Mouse (Mus musculus): ENCODE measurements around the gene Ccdc6. TPM values are rescaled to one million over a fixed set of nuclear protein-coding genes. Genes with fewer than 3 reads are reported as not detected.
A peak's percentile ranks its signal among the peaks of the same experiment; 100 is the strongest.
"Not testable (repeated sequence)": the region's sequence is repeated elsewhere in the genome, so short reads cannot be mapped to it uniquely, and the experiment has no call there.

Gene Ccdc6
- total RNA-seq, 2 experiments from 2014 or later = 69.5 to 75.2 TPM

- intact Hi-C loops (cut with DNase I; ENCODE audit: low total_unique reads) = loop anchor here (5.0 to 10.0 kb wide), 2 partner anchors 60 to 102 kb away; no protein-coding TSS in a partner anchor
- no peak for DNase-seq
Measured at GRCm38 (mm10) chr10:70195279-70195678, 98.4 kb downstream of the Ccdc6 start.

DNA sequence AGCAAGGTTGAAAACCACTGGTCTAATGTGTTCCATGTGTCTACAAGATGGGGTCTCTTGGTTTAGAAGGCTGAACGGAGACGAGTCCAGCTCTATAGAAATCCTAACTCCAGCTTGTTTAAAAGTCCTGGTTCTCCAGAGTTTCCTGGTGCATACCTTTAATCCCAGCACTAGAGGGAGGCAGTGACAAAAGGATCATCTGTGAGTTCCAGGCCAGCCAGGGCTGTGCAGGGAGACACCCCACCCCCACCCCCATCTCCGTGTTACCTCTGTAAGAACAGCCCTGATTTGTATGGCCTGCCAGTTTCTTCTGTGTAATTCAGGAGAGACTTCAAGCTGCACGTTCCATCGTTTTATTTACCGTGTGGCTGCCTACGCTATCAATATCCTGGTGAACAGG is 98.9 kb downstream of the Ccdc6 start:
- no peak for DNase-seq
- intact Hi-C loops (cut with DNase I; ENCODE audit: low total_unique reads) = loop anchor here (5.0 to 10.0 kb wide), 2 partner anchors 59 to 102 kb away; no protein-coding TSS in a partner anchor

DNA sequence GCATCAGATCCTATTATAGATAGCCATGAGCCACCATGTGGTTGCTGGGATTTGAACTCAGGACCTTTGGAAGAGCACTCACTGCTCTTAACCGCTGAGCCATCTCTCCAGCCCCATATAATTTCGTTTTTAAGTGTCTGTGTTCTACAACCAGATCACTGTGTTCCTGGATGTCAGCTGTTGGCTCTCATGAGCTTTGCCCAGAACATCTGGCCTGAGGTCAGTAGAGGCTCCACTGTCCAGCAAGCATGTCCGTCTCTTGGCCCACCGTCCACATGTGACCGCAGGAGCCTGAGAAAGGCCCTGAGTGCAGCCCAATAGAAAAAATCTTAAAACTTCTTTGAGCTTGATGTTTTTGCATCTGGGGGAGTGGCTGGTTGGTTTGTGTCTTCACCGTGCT is 99.7 kb downstream of the Ccdc6 start:
- DNase-seq = peak; percentile 53
- intact Hi-C loops (cut with DNase I; ENCODE audit: low total_unique reads) = loop anchor here (5.0 to 10.0 kb wide), 2 partner anchors 58 to 101 kb away; no protein-coding TSS in a partner anchor

DNA sequence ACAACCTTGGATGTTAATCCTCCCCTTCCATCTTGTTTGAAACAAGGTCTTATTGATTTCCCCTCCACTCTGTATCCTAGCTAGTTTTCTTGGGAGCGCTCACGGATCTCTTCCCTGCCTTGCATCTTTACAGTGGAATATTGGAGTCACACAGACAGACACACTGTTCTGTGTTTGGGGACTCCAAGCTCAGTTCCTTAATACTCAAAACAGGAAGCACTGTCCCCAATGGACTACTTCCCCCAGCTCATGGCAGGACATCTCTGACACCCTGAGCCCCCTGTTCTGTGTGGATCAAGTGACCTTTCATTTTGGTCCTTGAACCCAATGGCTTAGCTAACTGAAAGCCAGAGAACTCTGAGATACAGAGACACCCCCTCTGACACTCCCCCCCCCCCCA is 100.7 kb downstream of the Ccdc6 start:
- intact Hi-C loops (cut with DNase I; ENCODE audit: low total_unique reads) = loop anchor here (5.0 to 10.0 kb wide), 2 partner anchors 57 to 100 kb away; no protein-coding TSS in a partner anchor
- no peak for DNase-seq

DNA sequence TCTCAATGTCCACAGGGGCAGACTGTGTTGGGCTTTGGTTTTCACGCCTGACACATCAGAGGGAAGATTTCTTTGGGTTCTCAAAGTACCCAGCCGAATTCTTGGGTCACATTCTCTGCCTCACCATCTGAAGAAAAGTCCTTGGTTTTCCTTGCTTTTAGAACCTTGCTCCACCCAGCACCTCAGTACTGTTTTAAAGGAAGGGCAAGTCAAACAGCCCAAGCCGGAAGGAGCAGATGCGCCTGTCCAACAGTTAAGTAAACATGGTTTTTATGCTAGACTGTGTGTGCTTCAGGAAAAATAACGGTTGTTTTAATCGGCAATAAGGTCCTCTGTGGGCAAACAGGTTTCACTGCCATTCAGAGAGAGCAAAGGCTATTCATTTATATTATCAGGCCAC is 101.1 kb downstream of the Ccdc6 start:
- intact Hi-C loops (cut with DNase I; ENCODE audit: low total_unique reads) = loop anchor here (5.0 to 10.0 kb wide), 2 partner anchors 57 to 99 kb away; no protein-coding TSS in a partner anchor
- DNase-seq = no peak

DNA sequence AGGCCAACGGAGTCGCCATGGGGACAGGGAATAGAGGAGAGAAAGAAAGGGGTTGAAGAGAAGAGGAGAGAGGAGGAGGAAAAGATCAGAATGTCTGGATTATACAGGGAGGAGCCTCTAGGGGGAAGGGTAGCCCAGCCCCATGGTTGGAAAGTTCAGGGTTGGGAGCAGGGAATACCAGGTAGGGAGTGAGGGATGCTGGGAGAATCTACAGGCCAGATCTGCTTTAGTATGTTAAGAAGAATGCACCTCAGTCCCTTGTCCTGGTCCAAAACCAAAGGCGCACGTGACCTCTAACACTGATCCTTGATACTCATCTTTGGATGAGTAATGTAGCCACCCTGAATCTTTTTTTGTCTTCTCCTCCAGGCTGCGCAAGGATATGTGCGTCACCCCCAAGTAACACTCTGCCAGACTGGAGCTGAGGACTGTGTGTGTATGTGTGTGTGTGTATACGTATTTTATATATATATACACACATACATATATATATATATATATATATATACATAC is 102.1 kb downstream of the Ccdc6 start:
- no peak for DNase-seq
- intact Hi-C loops (cut with DNase I; ENCODE audit: low total_unique reads) = loop anchor here (5.0 to 10.0 kb wide), 2 partner anchors 56 to 98 kb away; no protein-coding TSS in a partner anchor

GRCm38 (mm10) chr10:70199466-70200210 is 102.7 kb downstream of the Ccdc6 start:
- DNase-seq = no peak
- intact Hi-C loops (cut with DNase I; ENCODE audit: low total_unique reads) = loop anchor here (5.0 to 10.0 kb wide), 2 partner anchors 55 to 98 kb away; no protein-coding TSS in a partner anchor

- intact Hi-C loops (cut with DNase I; ENCODE audit: low total_unique reads) = no loop called here
- DNase-seq = no peak
Measured at GRCm38 (mm10) chr10:70200889-70201500, 104.1 kb downstream of the Ccdc6 start.

GRCm38 (mm10) chr10:70204505-70205399 is 107.8 kb downstream of the Ccdc6 start, which contains the start of gene Mrln:
TSS of gene Mrln (plus strand) at chr10:70204664.
- peak; percentile 32 for DNase-seq
- intact Hi-C loops (cut with DNase I; ENCODE audit: low total_unique reads) = no loop called here

GRCm38 (mm10) chr10:70211281-70211680 is 114.4 kb downstream of the Ccdc6 start:
- no peak for DNase-seq
- intact Hi-C loops (cut with DNase I; ENCODE audit: low total_unique reads) = no loop called here

DNA sequence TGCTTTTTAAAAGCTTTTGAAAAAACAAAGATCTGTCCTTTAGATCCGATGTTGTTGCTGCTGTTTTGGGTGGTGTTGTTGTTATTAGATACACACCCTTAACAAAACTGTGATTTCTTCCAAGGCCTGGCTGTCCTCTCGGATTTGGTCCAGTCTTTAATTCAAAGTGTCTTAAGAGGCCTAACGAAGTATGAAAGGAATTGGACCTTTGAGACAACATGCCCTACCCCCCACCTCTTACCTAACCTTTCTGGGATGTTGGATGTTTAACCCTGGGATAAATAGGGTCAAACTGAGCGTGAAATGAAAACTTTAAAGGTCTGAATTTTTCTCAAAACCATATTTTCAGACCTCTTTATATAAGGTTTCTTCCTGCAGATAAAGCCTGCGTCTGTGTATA is 124.0 kb downstream of the Ccdc6 start:
- DNase-seq = no peak
- intact Hi-C loops (cut with DNase I; ENCODE audit: low total_unique reads) = no loop called here

GRCm38 (mm10) chr10:70222231-70222630 is 125.3 kb downstream of the Ccdc6 start:
- intact Hi-C loops (cut with DNase I; ENCODE audit: low total_unique reads); DNase-seq: not testable (repeated sequence)

GRCm38 (mm10) chr10:70224571-70224970 is 127.7 kb downstream of the Ccdc6 start:
- intact Hi-C loops (cut with DNase I; ENCODE audit: low total_unique reads) = no loop called here
- DNase-seq = no peak

DNA sequence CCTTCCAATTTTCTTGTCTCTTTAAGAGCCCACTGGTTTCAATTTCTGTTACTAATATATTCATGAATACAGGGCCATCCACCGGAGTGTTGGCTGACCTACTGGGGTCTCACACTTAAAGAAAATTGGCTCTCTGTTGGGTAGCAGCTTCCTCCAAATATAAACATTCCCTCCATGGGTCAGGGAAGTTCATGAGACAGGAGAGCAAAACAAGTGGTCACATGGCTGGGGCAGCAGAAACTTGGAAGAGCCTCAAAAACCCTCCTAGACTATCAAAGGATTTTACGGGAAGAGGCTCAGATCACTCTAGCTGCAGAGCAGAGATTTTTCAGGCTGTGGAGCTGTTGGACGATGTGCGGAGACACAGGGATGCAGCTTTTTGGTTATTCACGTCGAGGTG is 128.8 kb downstream of the Ccdc6 start:
- no peak for DNase-seq
- intact Hi-C loops (cut with DNase I; ENCODE audit: low total_unique reads) = no loop called here

GRCm38 (mm10) chr10:70226608-70227007 is 129.7 kb downstream of the Ccdc6 start:
- DNase-seq = no peak
- intact Hi-C loops (cut with DNase I; ENCODE audit: low total_unique reads) = no loop called here

DNA sequence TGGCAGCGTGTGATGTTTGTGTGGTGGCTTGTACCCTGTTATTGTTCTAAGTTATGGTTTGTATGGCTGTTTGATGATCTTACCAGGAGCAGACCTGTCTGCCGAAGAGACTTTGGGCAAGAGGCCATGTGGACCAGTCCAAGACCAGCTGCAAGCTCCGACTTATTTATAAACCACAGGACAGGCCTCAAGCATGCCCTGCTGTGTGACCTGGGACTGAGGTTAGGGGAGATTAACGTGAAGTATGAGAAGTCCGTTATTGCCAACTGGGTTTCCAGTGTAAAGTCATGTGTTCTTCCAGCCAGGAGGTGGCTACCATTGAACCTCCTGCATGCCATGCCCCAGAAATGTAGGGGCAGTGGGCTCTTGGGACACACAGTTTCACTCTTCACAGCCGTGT is 133.4 kb downstream of the Ccdc6 start:
- intact Hi-C loops (cut with DNase I; ENCODE audit: low total_unique reads) = no loop called here
- peak; percentile 67 for DNase-seq

DNA sequence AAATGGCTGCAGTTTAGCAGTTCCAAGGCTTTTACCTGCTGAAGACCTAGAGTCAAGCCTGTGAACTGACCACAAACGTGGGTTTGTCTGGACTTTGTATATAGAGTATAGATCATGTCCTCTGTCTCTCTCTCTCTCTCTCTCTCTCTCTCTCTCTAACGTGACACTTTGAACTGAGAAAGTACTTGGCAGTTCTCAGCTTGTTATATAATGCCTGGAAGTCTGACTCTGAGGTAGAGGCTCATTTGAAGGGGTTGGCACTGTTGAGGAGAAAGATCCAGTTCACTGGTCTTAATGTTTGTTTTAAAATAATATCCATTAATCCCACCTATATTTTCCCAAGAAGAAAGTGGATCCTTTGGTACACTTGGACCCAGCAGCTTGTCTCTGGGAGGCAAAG is 141.0 kb downstream of the Ccdc6 start:
- intact Hi-C loops (cut with DNase I; ENCODE audit: low total_unique reads) = no loop called here
- DNase-seq = no peak
